Comparison of ENCODE assay signal across 11 mouse cellular contexts in the genomic region with DNA sequence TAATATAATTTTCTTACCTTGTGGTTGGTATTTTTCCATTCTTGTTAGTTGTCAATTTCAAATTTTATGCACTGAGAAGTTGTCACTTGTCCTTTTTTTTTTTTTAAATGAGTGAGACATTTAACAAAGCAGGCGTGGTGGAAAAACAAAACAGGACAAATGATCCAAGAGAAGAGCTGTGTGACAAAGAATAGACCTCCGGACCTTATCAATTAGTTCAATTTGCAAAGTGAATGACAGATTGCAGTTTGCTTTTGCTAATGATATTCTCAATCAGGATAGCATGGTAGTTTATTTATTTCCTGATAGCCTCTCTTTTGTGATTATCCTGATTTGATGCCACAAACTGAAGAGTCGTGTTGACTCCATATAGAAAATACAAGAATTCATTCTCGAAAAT.
"Had no signal": no experiment of that assay in that cellular context is flagged by ENCODE, and none has a peak within 500 bp of the region (broad histone marks: within the 10 kb centered on the region; RNA-seq: fewer than 3 reads in every experiment).

No protein-coding gene starts in this region.

- DNase-seq: right cerebral cortex, adult 18-20 months; right cerebral cortex, postnatal 14 days; right cerebral cortex, postnatal 25 days; right cerebral cortex, postnatal 4 days; spleen, adult 18-20 months; thymus, adult 18-20 months; thymus, adult 2 months; thymus, postnatal 14 days; thymus, postnatal 25 days; thymus, postnatal 36 days; thymus, postnatal 4 days had no signal
